Mouse (Mus musculus): ENCODE measurements around the gene Plekhm1.

DNA sequence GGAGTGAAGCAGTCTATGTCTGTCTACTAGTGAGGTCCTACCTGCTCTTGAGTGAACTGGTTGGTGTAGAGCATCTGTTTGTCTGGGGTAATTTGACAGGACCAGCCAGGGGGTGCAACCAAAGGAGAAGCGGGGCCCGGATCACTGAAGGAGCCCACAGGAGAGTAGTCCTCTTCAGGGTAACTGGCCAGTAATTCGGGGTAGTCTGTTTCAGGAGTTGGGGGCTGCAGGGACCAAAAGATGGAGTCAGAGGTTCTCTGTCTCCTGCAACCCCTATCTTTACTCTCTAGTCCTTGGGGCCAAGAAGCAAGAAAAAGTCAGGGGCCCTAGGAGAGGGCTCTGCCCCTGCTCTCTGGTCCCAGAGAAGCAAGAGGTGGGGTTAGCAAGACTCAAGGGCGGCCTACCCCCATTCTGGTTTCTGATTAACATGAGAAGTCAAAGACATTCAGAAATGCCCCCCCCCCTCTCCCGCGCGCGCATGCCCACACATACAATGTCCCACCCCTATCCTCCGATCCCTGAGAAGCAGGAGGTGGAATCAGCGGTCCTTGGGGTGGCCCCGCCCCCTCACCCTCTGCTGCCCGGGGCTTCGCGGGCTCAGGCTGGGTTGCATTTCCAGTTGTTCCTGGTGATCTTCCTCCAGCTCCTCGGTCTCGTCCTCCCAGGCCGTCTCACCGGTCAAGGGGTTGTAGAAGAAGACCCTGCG lies 72.9 kb downstream of the Plekhm1 start:
- TF ChIP-seq CTCF (IDR thresholded peaks at IDR 0.05; ENCODE audit: low read depth, low read length) (no peak), POLR2AphosphoS5 (IDR thresholded peaks at IDR 0.05; ENCODE audit: insufficient replicate concordance, low read depth, low read length) (no peak), TAL1 (conservative IDR thresholded peaks at IDR 0.05; ENCODE audit: low read depth, low read length) (no peak), GATA1 (IDR thresholded peaks at IDR 0.05; ENCODE audit: borderline replicate concordance, low read length) (no peak), GATA2 (IDR thresholded peaks at IDR 0.05; ENCODE audit: borderline replicate concordance, low read depth, low read length) (no peak)
